Mouse (Mus musculus): ENCODE results near the gene Tcn2. TPM values are rescaled to one million over a fixed set of nuclear protein-coding genes. Genes with fewer than 3 reads are reported as not detected.
"Not testable (repeated sequence)": the region's sequence is repeated elsewhere in the genome, so short reads cannot be mapped to it uniquely, and the experiment has no call there.

Gene Tcn2
- polyA plus RNA-seq, 1 experiment from 2014 or later: 27.4 TPM

DNA sequence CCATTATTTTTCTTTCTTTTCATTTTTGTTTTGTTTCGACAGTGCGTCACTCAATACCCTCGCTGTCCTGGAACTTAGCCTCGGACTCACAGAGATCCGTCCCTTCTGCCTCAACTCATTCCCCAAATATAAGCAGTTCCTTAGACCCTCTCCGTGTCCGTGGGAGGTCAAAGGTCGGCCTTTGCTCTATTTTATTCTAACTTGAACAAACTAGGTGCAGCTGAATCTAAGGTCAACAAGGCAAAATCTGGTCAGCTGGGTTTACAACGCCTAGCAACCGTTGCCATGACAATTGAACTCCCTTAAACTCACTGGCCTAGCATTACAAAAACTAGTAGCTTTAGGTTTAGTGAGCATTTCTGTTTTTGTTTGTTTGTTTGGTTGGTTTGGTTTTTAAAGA lies 31.2 kb upstream of the Tcn2 start:
- no peaks in the 10 kb centered on the region for H3K9me3 ChIP-seq
- peak overlapping the region; percentile 67; the same call in 1 of the 2 replicates for H3K27ac ChIP-seq
- peak overlapping the region; percentile 88 for H3K4me3 ChIP-seq (replicated peaks)
- peaks cover 10% of the 10 kb centered on the region for H3K4me1 ChIP-seq (replicated peaks)
- 86% methylated on average over 10 of the region's 10 CpGs for WGBS
- peak overlapping the region; percentile 85 for H3K4me2 ChIP-seq
- H3K36me3 ChIP-seq: peaks cover 8% of the 10 kb centered on the region
- ATAC-seq (ENCODE audit: insufficient number of reproducible peaks, insufficient read depth, low FRiP score, low TSS enrichment, low read depth): no peak
- H3K27me3 ChIP-seq: no peaks in the 10 kb centered on the region
- no peak overlapping the region; the same call in 1 of the 2 replicates for H3K9ac ChIP-seq (replicated peaks)

DNA sequence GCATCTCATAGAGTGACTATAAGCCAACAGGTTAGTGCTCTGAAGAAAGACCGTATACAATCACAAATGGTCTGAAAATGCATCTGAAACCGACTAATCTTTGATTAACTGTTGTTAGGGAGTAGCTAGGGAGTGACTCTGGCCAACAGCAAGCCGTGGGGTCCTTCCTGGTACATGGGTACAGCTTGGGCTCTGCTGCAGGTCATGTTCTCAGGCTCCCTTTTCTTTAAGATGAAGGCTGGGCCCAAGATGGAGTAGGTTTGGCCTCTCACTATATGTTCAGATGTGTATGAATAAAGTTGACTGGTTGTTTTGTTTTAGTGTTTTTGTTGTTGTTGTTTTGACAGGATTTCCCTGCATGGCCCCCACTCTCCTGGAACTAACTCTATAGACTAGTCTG lies 29.8 kb upstream of the Tcn2 start:
- 69% methylated on average over 3 of the region's 3 CpGs for WGBS

DNA sequence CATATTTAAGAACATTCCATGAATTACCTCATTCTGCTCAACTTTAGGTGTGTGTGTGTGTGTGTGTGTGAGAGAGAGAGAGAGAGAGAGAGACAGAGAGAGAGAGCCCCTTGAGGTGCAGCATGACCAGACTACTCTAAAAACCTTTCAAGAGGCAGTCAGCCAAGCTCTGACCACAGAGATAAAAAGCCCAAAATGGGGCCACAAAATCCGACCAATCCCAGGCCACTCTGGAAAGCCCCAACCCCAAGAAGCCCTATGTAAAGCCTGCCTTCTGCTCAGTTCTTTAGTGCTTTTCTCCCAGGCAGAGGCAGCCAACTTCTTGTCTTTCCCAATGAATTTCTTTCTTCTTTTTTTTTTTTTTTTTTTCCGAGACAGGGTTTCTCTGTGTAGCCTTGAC lies 28.9 kb upstream of the Tcn2 start:
- no peak overlapping the region for H3K27ac ChIP-seq
- H3K27me3 ChIP-seq: no peaks in the 10 kb centered on the region
- no peak for ATAC-seq (ENCODE audit: insufficient number of reproducible peaks, insufficient read depth, low FRiP score, low TSS enrichment, low read depth)
- H3K9ac ChIP-seq (replicated peaks): no peak overlapping the region
- 0 out of 2 replicates have a peak, but pooled peaks cover 1% of the 10 kb centered on the region for H3K9me3 ChIP-seq
- no peaks in the 10 kb centered on the region for H3K36me3 ChIP-seq
- 54% methylated on average over 2 of the region's 2 CpGs for WGBS
- H3K4me3 ChIP-seq (replicated peaks): no peak overlapping the region
- H3K4me1 ChIP-seq (replicated peaks): peaks cover 10% of the 10 kb centered on the region
- H3K4me2 ChIP-seq: no peak overlapping the region

More for the DNA sequence above, 29.8 kb upstream of the Tcn2 start:
- Histone ChIP-seq H3K27ac (no peak overlapping the region), H3K9me3 (no peaks in the 10 kb centered on the region), H3K4me3 (replicated peaks) (no peak overlapping the region), H3K36me3 (0 out of 2 replicates have a peak, but pooled peaks cover 3% of the 10 kb centered on the region), H3K27me3 (no peaks in the 10 kb centered on the region), H3K4me2 (no peak overlapping the region), H3K4me1 (replicated peaks) (peaks cover 10% of the 10 kb centered on the region), H3K9ac (replicated peaks) (no peak overlapping the region)
- ATAC-seq (ENCODE audit: insufficient number of reproducible peaks, insufficient read depth, low FRiP score, low TSS enrichment, low read depth): no peak

DNA sequence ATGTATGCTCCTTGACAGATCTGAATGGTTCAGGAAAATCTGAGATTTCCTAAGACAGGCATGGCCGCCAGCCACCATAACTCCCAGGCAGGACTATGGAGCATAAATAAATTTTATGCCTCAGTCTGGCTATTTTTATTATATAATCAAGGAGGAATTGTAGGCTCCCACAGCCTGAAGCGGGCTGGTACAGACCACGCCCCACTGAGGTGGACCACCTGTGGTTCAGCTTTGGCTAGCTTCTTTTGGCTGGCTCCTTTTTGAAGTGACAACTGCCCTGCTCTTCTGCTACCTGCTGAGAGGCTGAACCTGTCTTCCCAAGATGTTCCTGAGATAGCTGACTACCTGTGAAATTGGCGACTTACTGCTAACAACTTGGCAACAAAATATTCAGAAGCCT lies 23.4 kb upstream of the Tcn2 start:
- H3K4me2 ChIP-seq; H3K27me3 ChIP-seq; ATAC-seq (ENCODE audit: insufficient number of reproducible peaks, insufficient read depth, low FRiP score, low TSS enrichment, low read depth); H3K4me3 ChIP-seq (replicated peaks); H3K4me1 ChIP-seq (replicated peaks); H3K36me3 ChIP-seq; H3K9ac ChIP-seq (replicated peaks); H3K9me3 ChIP-seq; H3K27ac ChIP-seq: not testable (repeated sequence)
- 79% methylated on average over 4 of the region's 4 CpGs for WGBS

DNA sequence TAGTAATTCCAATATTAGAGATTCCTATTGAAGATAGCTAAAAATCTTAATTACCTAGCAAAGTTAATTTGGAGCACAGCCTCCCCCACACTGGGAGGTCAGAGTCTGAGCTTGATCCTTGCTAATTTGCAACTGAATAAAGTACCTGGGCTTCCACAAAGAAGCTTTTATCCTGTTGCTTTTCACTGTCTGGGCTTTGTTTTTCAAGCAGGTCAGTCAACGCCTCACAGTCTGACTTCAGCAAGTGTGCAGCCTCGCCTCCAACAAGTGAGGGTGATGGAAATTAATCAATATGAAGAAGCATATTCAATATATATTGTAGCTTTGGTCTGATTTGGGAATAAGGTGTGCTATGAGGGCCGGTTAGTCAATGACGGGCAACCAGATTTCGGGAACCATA lies 22.9 kb upstream of the Tcn2 start:
- H3K9ac ChIP-seq (replicated peaks); H3K4me2 ChIP-seq; H3K27ac ChIP-seq; H3K36me3 ChIP-seq; H3K4me1 ChIP-seq (replicated peaks); H3K27me3 ChIP-seq; ATAC-seq (ENCODE audit: insufficient number of reproducible peaks, insufficient read depth, low FRiP score, low TSS enrichment, low read depth); H3K4me3 ChIP-seq (replicated peaks); H3K9me3 ChIP-seq: not testable (repeated sequence)
- WGBS: 88% methylated on average over 5 of the region's 5 CpGs

DNA sequence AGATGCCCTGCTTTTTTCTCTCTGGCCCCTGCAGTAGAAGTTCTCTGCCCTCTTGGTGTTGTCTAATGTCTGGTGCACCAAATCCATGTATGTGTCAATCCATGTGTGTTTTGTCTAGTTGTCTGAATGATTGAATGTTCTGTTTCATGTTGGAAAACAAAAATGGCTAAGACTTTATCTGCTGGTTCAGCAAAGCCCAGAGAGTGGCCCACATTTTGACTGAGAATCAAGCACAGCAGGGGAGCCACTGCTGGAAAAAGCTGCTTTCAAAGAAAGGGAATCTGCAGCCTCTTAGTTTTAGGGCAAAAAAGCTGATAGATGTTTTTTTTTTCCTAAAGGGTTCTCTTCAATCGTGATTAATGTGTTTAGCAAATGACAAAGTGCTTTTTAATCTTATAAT lies 14.4 kb upstream of the Tcn2 start:
- Histone ChIP-seq H3K9me3 (no peaks in the 10 kb centered on the region), H3K4me2 (no peak overlapping the region), H3K4me3 (replicated peaks) (no peak overlapping the region), H3K9ac (replicated peaks) (no peak overlapping the region), H3K4me1 (replicated peaks) (no peaks in the 10 kb centered on the region), H3K27ac (no peak overlapping the region), H3K36me3 (no peaks in the 10 kb centered on the region), H3K27me3 (peaks cover 20% of the 10 kb centered on the region)
- no peak for ATAC-seq (ENCODE audit: insufficient number of reproducible peaks, insufficient read depth, low FRiP score, low TSS enrichment, low read depth)
- 21% methylated on average over 1 of the region's 1 CpGs for WGBS

DNA sequence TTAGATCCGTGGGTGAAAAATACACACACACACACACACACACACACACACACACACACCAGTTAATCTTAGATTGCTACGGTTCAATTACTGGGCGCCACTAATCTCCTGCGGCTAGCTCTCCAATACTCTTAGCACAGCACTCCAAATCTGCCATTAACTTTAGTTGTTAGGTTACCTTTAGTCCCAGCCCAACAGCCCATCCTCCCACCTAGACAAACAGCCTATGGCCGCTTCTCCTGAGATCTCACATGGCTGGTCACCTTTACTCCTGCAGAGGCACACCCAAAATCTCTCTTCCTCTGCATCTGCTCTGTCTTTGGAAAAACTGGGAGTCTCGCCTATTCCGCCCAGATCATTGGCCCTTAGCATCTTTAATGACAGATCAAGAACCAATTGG lies 9.4 kb upstream of the Tcn2 start:
- no peaks in the 10 kb centered on the region for H3K4me1 ChIP-seq (replicated peaks)
- WGBS: 88% methylated on average over 7 of the region's 7 CpGs
- no peak overlapping the region for H3K9ac ChIP-seq (replicated peaks)
- ATAC-seq (ENCODE audit: insufficient number of reproducible peaks, insufficient read depth, low FRiP score, low TSS enrichment, low read depth): no peak
- no peak overlapping the region for H3K4me2 ChIP-seq
- H3K4me3 ChIP-seq (replicated peaks): no peak overlapping the region
- H3K36me3 ChIP-seq: no peaks in the 10 kb centered on the region
- peaks cover 16% of the 10 kb centered on the region for H3K27me3 ChIP-seq
- no peak overlapping the region for H3K27ac ChIP-seq
- no peaks in the 10 kb centered on the region for H3K9me3 ChIP-seq

DNA sequence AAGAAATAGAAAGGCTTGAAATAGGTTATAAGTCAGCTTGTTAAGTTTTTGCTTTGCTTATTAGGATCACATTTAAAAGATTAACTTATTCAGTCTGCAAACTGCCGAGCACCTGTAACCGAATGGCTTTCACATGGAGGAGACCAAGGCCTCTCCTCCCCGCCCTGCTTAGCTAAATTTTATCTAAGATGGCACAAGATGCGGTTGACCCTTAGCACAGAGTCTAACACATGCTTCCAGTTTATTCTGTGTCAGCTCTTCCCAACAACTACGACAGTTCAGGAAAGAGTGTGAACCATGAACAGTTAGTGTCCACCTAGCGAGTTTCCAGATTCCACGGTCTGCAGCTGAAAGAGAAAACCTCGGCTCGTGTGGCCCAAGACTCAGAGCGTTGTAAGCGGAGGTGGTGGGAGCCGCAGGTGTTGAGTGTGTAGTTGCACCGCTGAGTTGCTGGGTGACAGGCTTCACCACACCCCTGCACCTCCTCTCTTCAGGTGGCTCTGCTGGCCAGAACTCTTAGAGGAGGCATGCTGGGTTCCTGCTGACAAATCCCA lies 5.4 kb upstream of the Tcn2 start:
- 73% methylated on average over 13 of the region's 13 CpGs for WGBS
- H3K4me1 ChIP-seq (replicated peaks): 0 out of 2 replicates have a peak, but pooled peaks cover 4% of the 10 kb centered on the region
- ATAC-seq (ENCODE audit: insufficient number of reproducible peaks, insufficient read depth, low FRiP score, low TSS enrichment, low read depth): no peak

DNA sequence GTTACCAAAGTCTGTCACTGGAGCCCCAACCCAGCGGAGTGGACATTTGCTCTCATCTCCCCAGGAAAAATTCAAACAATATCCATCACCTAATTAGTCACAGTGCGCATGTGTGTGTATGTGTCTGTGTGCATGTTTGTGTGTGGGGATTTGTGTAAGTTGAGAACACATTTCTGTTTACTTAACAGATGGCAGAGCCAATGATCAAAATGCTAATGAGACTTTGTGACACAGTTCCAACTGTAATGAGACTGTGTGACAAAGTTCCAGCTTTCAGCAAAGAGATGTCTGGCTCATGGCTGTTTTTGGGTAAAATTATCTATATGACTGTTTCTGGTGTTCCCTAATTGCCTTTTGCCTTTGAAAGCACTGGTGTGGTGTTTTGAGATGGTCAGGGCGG lies 4.4 kb upstream of the Tcn2 start:
- H3K27ac ChIP-seq: no peak overlapping the region
- H3K9ac ChIP-seq (replicated peaks): no peak overlapping the region
- WGBS: 77% methylated on average over 3 of the region's 3 CpGs
- 0 out of 2 replicates have a peak, but pooled peaks cover 3% of the 10 kb centered on the region for H3K27me3 ChIP-seq
- H3K4me1 ChIP-seq (replicated peaks): peaks cover 6% of the 10 kb centered on the region; the same call in 1 of the 2 replicates
- ATAC-seq (ENCODE audit: insufficient number of reproducible peaks, insufficient read depth, low FRiP score, low TSS enrichment, low read depth): no peak
- no peak overlapping the region for H3K4me3 ChIP-seq (replicated peaks)
- no peaks in the 10 kb centered on the region for H3K9me3 ChIP-seq
- no peaks in the 10 kb centered on the region for H3K36me3 ChIP-seq
- no peak overlapping the region for H3K4me2 ChIP-seq

More for the DNA sequence above, 5.4 kb upstream of the Tcn2 start:
- 0 out of 2 replicates have a peak, but pooled peaks cover 3% of the 10 kb centered on the region for H3K27me3 ChIP-seq
- H3K4me3 ChIP-seq (replicated peaks): no peak overlapping the region
- H3K9ac ChIP-seq (replicated peaks): no peak overlapping the region
- no peaks in the 10 kb centered on the region for H3K9me3 ChIP-seq
- H3K27ac ChIP-seq: no peak overlapping the region
- H3K4me2 ChIP-seq: no peak overlapping the region
- no peaks in the 10 kb centered on the region for H3K36me3 ChIP-seq

DNA sequence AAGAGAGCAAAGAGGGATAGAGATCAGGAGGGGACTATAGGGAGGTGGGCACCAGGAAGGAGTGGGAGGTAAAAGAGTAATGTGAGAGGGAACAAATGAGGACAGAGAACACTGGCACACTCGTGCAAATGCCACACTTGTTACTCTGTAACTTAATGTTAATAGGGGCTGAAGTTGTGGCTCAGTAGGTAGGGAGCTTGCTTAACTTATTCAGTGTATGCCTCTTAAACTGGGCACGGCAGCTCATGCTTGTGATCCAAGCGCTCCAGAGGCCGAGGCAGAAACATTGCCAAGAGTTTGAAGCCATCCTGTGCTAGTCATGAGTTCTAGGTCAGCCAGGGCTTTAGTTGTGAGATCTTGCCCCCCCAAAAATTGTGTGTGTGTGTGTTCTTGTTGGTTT lies 3.2 kb upstream of the Tcn2 start:
- ATAC-seq (ENCODE audit: insufficient number of reproducible peaks, insufficient read depth, low FRiP score, low TSS enrichment, low read depth): no peak
- Histone ChIP-seq H3K4me2 (no peak overlapping the region), H3K9ac (replicated peaks) (no peak overlapping the region), H3K9me3 (no peaks in the 10 kb centered on the region), H3K4me1 (replicated peaks) (peaks cover 12% of the 10 kb centered on the region; the same call in 1 of the 2 replicates), H3K36me3 (no peaks in the 10 kb centered on the region), H3K27ac (no peak overlapping the region), H3K4me3 (replicated peaks) (no peak overlapping the region), H3K27me3 (0 out of 2 replicates have a peak, but pooled peaks cover 3% of the 10 kb centered on the region)
- WGBS: 72% methylated on average over 4 of the region's 4 CpGs

DNA sequence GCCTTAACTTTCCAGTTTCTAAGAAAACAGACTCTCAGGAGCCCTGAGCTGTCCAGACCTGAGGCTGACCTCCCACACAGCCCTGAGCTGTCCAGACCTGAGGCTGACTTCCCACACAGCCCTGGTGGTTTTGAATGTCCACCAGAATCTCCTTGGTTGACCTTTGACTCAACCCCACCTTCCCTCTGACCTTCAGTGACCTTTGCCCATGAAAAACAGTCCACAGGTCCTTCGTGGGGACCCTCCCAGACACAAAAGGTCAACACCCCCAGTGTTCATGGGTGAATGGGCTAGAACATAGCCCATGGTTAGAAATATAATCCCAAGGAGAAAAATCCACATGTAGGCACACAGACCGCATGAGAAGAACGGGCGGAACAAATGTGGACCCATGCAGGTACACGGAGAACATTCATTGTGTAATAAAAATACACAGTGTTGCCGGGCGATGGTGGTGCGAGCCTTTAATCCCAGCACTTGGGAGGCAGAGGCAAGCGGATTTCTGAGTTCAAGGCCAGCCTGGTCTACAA lies 1.9 kb upstream of the Tcn2 start:
- WGBS: 83% methylated on average over 9 of the region's 9 CpGs
- Histone ChIP-seq H3K9me3 (no peaks in the 10 kb centered on the region), H3K4me3 (replicated peaks) (no peak overlapping the region), H3K36me3 (no peaks in the 10 kb centered on the region), H3K4me2 (no peak overlapping the region), H3K4me1 (replicated peaks) (peaks cover 12% of the 10 kb centered on the region; the same call in 1 of the 2 replicates), H3K27me3 (0 out of 2 replicates have a peak, but pooled peaks cover 3% of the 10 kb centered on the region), H3K9ac (replicated peaks) (no peak overlapping the region), H3K27ac (no peak overlapping the region)
- no peak for ATAC-seq (ENCODE audit: insufficient number of reproducible peaks, insufficient read depth, low FRiP score, low TSS enrichment, low read depth)

DNA sequence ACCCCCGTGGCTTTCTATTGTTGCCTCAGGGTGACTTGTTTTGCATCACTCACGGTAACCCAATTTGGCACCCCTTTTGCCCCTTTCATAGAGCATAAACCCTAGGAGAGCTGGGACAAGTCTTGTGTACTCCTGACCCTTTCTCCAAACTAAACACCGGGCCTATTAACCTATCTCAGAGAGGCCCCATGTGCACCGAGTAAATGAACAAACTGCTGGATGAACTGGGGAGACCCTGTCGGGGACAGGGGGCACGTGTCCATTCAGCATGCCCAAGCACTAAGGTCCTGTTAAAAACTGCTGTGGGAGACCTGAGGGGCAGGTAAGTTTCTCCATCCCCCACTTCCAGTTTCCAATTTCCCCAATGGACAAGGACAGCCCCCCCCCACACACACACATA lies 1.0 kb downstream of the Tcn2 start:
- Histone ChIP-seq H3K4me3 (replicated peaks) (peak overlapping the region; percentile 60), H3K9me3 (no peaks in the 10 kb centered on the region), H3K36me3 (peaks cover 13% of the 10 kb centered on the region; the same call in 1 of the 2 replicates), H3K27me3 (0 out of 2 replicates have a peak, but pooled peaks cover 1% of the 10 kb centered on the region), H3K4me2 (peak overlapping the region; percentile 80), H3K9ac (replicated peaks) (peak overlapping the region; percentile 66; the same call in 1 of the 2 replicates), H3K4me1 (replicated peaks) (peaks cover 12% of the 10 kb centered on the region; the same call in 1 of the 2 replicates), H3K27ac (no peak overlapping the region)
- 36% methylated on average over 6 of the region's 6 CpGs for WGBS
- ATAC-seq (ENCODE audit: insufficient number of reproducible peaks, insufficient read depth, low FRiP score, low TSS enrichment, low read depth): no peak

All from limb, embryonic 12.5 days (tissue).